Mouse (Mus musculus) yolk sac, embryonic 10.5 days (tissue): ENCODE measurements around the gene Rbpms2.
"Not testable (repeated sequence)": the region's sequence is repeated elsewhere in the genome, so short reads cannot be mapped to it uniquely, and the experiment has no call there.

Experiments used
- DNase-seq: peaks from one replicate; pipeline ENCODE4 v3.0.0-alpha.2; 2017; ENCODE audit warnings: low spot score

The Rbpms2 gene

GRCm38 (mm10) chr9:65655540-65655939 is 26.1 kb downstream of the Rbpms2 start:
- no peak for DNase-seq

- no peak for DNase-seq
Observed at GRCm38 (mm10) chr9:65657218-65657617, 27.8 kb downstream of the Rbpms2 start.

- DNase-seq, result no peak
Observed at GRCm38 (mm10) chr9:65661029-65661428, 31.6 kb downstream of the Rbpms2 start.

GRCm38 (mm10) chr9:65661493-65661892 is 32.0 kb downstream of the Rbpms2 start:
- no peak for DNase-seq

GRCm38 (mm10) chr9:65664163-65664562 is 34.7 kb downstream of the Rbpms2 start:
- peak; percentile 64 for DNase-seq

GRCm38 (mm10) chr9:65666042-65666441 is 36.6 kb downstream of the Rbpms2 start:
- peak; percentile 53 for DNase-seq

- DNase-seq, result no peak
Observed at GRCm38 (mm10) chr9:65667701-65668100, 38.3 kb downstream of the Rbpms2 start, which contains the start of gene Oaz2. Gene Oaz2, plus strand, starts transcription at chr9:65668001.

- DNase-seq, result peak; percentile 53
Observed at GRCm38 (mm10) chr9:65671431-65671931, 42.0 kb downstream of the Rbpms2 start.

GRCm38 (mm10) chr9:65672996-65673395 is 43.5 kb downstream of the Rbpms2 start:
- no peak for DNase-seq

GRCm38 (mm10) chr9:65675461-65676357 is 46.3 kb downstream of the Rbpms2 start:
- DNase-seq, result no peak

- peak; percentile 98 for DNase-seq
Observed at GRCm38 (mm10) chr9:65676358-65677118, 47.1 kb downstream of the Rbpms2 start.

- no peak for DNase-seq
Observed at GRCm38 (mm10) chr9:65677119-65677462, 47.6 kb downstream of the Rbpms2 start.

- DNase-seq, result peak; percentile 71
Observed at GRCm38 (mm10) chr9:65679181-65679761, 49.8 kb downstream of the Rbpms2 start.

- DNase-seq, result no peak
Observed at GRCm38 (mm10) chr9:65680938-65681633, 51.6 kb downstream of the Rbpms2 start.

- DNase-seq, result no peak
Observed at GRCm38 (mm10) chr9:65681634-65681940, 52.1 kb downstream of the Rbpms2 start.

GRCm38 (mm10) chr9:65682183-65682582 is 52.7 kb downstream of the Rbpms2 start:
- no peak for DNase-seq

- DNase-seq, result no peak
Observed at GRCm38 (mm10) chr9:65682994-65683393, 53.5 kb downstream of the Rbpms2 start.

GRCm38 (mm10) chr9:65684704-65685103 is 55.3 kb downstream of the Rbpms2 start:
- DNase-seq, result no peak

GRCm38 (mm10) chr9:65689869-65690268 is 60.4 kb downstream of the Rbpms2 start:
- DNase-seq, result not testable (repeated sequence)

GRCm38 (mm10) chr9:65692466-65692865 is 63.0 kb downstream of the Rbpms2 start:
- no peak for DNase-seq

- DNase-seq, result no peak
Observed at GRCm38 (mm10) chr9:65692959-65693603, 63.6 kb downstream of the Rbpms2 start.
